Mouse (Mus musculus) midbrain, embryonic 11.5 days (tissue): ENCODE measurements around the gene 4833423E24Rik. TPM values are rescaled to one million over a fixed set of nuclear protein-coding genes. Genes with fewer than 3 reads are reported as not detected.

Experiments
- ATAC-seq: fragments of 200-750 bp; cut with Nextera tagmentation; 2 replicates; pipeline ENCODE4 v1.8.0; 2017; ENCODE audit warnings: moderate TSS enrichment, moderate library complexity; ENCODE audit not compliant: low FRiP score
- DNase-seq: peaks from one replicate; pipeline ENCODE4 v3.0.0; 2015; ENCODE audit warnings: low spot score; ENCODE audit errors: missing footprints
- H3K27ac ChIP-seq: fragments of 300-500 bp; sonication (generic); 2 replicates; pipeline ENCODE4 v1.5.1; 2014; ENCODE audit warnings: low read depth, low read length
- H3K27me3 ChIP-seq: fragments of 300-500 bp; sonication (generic); 2 replicates; pipeline ENCODE4 v1.6.1; 2014; ENCODE audit warnings: mild to moderate bottlenecking, low read length, moderate library complexity, mixed read lengths; ENCODE audit not compliant: control insufficient read depth, insufficient read depth
- H3K36me3 ChIP-seq: fragments of 300-500 bp; sonication (generic); 2 replicates; pipeline ENCODE4 v1.6.1; 2014; ENCODE audit warnings: mild to moderate bottlenecking, low read length, moderate library complexity, mixed read lengths; ENCODE audit not compliant: control insufficient read depth, insufficient read depth
- H3K4me1 ChIP-seq: fragments of 300-500 bp; sonication (generic); 2 replicates; pipeline ENCODE4 v1.6.1; 2014; ENCODE audit warnings: low read length; ENCODE audit not compliant: control insufficient read depth, insufficient read depth
- H3K4me2 ChIP-seq: fragments of 300-500 bp; sonication (generic); 2 replicates; pipeline ENCODE4 v1.6.1; 2014; ENCODE audit warnings: mild to moderate bottlenecking, moderate library complexity
- H3K4me3 ChIP-seq: fragments of 300-500 bp; sonication (generic); 2 replicates; pipeline ENCODE4 v1.5.1; 2014; ENCODE audit warnings: low read depth, low read length
- H3K9ac ChIP-seq: fragments of 300-500 bp; sonication (generic); 2 replicates; pipeline ENCODE4 v1.6.1; 2014; ENCODE audit warnings: low read length
- H3K9me3 ChIP-seq: fragments of 300-500 bp; sonication (generic); 2 replicates; pipeline ENCODE4 v1.6.1; 2016; ENCODE audit warnings: low read length; ENCODE audit not compliant: control insufficient read depth
- WGBS: fragments of 180-500 bp; shearing (Covaris S2); extraction: QIAGEN DNeasy Blood & Tissue Kit; methylation state at CpG from one replicate; pipeline ENCODE4 v1.1.7; 2014; 5-methylcytosine and 5-hydroxymethylcytosine counted together
- polyA plus RNA-seq: library from polyadenylated mRNA; unstranded; fragments of >200 nt; fragmentation: Nextera tagmentation; extraction: Ambion mirVana; gene quantifications from 2 replicates; pipeline ENCODE4 v1.2.1, GENCODE M21; 2014

The 4833423E24Rik gene
- polyA plus RNA-seq, result not detected in 2 replicates

DNA sequence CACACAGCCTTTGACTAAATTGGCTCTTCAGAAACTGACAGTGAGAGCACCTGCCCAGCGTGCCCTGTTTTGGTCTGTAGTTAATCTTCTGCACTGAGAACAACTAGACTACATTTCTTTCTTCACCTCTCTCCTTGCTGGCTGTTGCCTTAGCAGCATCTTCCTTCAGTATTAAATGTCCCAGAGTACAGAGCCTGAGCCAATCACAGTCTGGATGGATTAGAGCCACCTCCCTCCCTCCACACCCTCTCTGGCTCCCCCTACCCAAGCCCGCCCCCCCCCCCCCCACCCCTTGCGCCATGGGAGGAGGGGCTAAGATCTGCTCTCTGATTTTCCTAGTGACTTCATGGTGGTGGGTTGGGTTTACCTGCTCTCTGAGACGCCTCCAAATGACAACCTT lies at the start of gene 4833423E24Rik:
TSS of gene 4833423E24Rik (minus strand) at position 146 of the 400 bp plus-strand sequence.
- no peak within 1 kb of the TSS for H3K4me2 ChIP-seq
- H3K4me1 ChIP-seq, result no peaks in the 10 kb centered on the region
- H3K9me3 ChIP-seq, result no peaks in the 10 kb centered on the region
- no peaks in the 10 kb centered on the region for H3K27me3 ChIP-seq
- no peak within 1 kb of the TSS for H3K4me3 ChIP-seq
- H3K9ac ChIP-seq, result no peak within 1 kb of the TSS
- no peak within 1 kb of the TSS for H3K27ac ChIP-seq
- 15% methylated on average over 3 of the region's 4 CpGs for WGBS
- peak; percentile 68 for ATAC-seq
- H3K36me3 ChIP-seq, result no peaks in the 10 kb centered on the region
- DNase-seq, result no peak

- no peak overlapping the region for H3K9ac ChIP-seq
- H3K4me3 ChIP-seq, result no peak overlapping the region
- DNase-seq, result peak; percentile 84
- ATAC-seq, result peak; percentile 70
- H3K36me3 ChIP-seq, result no peaks in the 10 kb centered on the region
- H3K27ac ChIP-seq, result no peak overlapping the region
- H3K27me3 ChIP-seq, result no peaks in the 10 kb centered on the region
- no peaks in the 10 kb centered on the region for H3K4me1 ChIP-seq
- no peak overlapping the region for H3K4me2 ChIP-seq
- 26% methylated on average over 4 of the region's 4 CpGs for WGBS
- H3K9me3 ChIP-seq, result no peaks in the 10 kb centered on the region
These were observed 42.4 kb upstream of the 4833423E24Rik start for GRCm38 (mm10) chr2:85561187-85561586.

GRCm38 (mm10) chr2:85560226-85560625 lies 41.4 kb upstream of the 4833423E24Rik start:
- Histone ChIP-seq H3K9me3 (no peaks in the 10 kb centered on the region), H3K4me1 (no peaks in the 10 kb centered on the region), H3K9ac (no peak overlapping the region), H3K27me3 (no peaks in the 10 kb centered on the region), H3K36me3 (no peaks in the 10 kb centered on the region), H3K4me3 (no peak overlapping the region), H3K4me2 (no peak overlapping the region), H3K27ac (no peak overlapping the region)
- ATAC-seq (no peak), DNase-seq (no peak)
- 76% methylated on average over 4 of the region's 4 CpGs for WGBS

DNA sequence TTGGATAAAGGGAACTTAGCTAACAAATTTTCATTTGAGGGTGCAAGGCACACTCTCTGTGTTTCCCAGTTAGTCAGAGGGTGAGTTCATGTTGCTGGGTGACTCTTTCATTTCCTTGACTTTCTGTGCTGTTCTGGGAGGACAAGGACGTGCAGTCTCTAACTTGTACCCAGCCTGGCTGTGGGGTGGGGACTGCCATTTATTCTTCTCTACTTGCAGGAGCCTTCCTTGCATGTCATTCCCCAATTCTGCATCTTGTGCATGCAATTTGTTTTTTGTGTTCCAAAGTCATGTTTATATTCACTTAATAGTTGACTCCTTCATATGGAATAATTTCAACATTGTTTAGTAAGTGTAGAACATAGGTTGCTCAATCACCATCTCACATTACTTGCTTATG lies 36.0 kb upstream of the 4833423E24Rik start:
- no peaks in the 10 kb centered on the region for H3K4me1 ChIP-seq
- 72% methylated on average over 1 of the region's 1 CpGs for WGBS
- no peak overlapping the region for H3K9ac ChIP-seq
- no peak overlapping the region for H3K27ac ChIP-seq
- no peaks in the 10 kb centered on the region for H3K36me3 ChIP-seq
- no peak for DNase-seq
- H3K9me3 ChIP-seq, result no peaks in the 10 kb centered on the region
- no peak for ATAC-seq
- no peak overlapping the region for H3K4me3 ChIP-seq
- no peaks in the 10 kb centered on the region for H3K27me3 ChIP-seq
- H3K4me2 ChIP-seq, result no peak overlapping the region

- Histone ChIP-seq H3K4me3 (no peak overlapping the region), H3K36me3 (no peaks in the 10 kb centered on the region), H3K4me1 (no peaks in the 10 kb centered on the region), H3K9ac (no peak overlapping the region), H3K27me3 (no peaks in the 10 kb centered on the region), H3K4me2 (no peak overlapping the region), H3K27ac (no peak overlapping the region), H3K9me3 (no peaks in the 10 kb centered on the region)
- 90% methylated on average over 1 of the region's 1 CpGs for WGBS
- ATAC-seq (no peak), DNase-seq (no peak)
These were observed 15.1 kb upstream of the 4833423E24Rik start for GRCm38 (mm10) chr2:85533934-85534333.

GRCm38 (mm10) chr2:85532082-85532778 lies 13.4 kb upstream of the 4833423E24Rik start:
- DNase-seq (no peak), ATAC-seq (no peak)
- H3K27ac ChIP-seq, result no peak overlapping the region
- H3K4me1 ChIP-seq, result no peaks in the 10 kb centered on the region
- no peaks in the 10 kb centered on the region for H3K36me3 ChIP-seq
- H3K9me3 ChIP-seq, result no peaks in the 10 kb centered on the region
- no peak overlapping the region for H3K4me3 ChIP-seq
- 83% methylated on average over 2 of the region's 2 CpGs for WGBS
- no peak overlapping the region for H3K9ac ChIP-seq
- H3K27me3 ChIP-seq, result no peaks in the 10 kb centered on the region
- no peak overlapping the region for H3K4me2 ChIP-seq

GRCm38 (mm10) chr2:85522859-85523489 lies 4.2 kb upstream of the 4833423E24Rik start:
- H3K4me2 ChIP-seq, result no peak overlapping the region
- H3K36me3 ChIP-seq, result no peaks in the 10 kb centered on the region
- no peak overlapping the region for H3K4me3 ChIP-seq
- no peak for DNase-seq
- H3K4me1 ChIP-seq, result no peaks in the 10 kb centered on the region
- WGBS, result 67% methylated on average over 2 of the region's 2 CpGs
- no peak overlapping the region for H3K27ac ChIP-seq
- H3K9me3 ChIP-seq, result no peaks in the 10 kb centered on the region
- no peaks in the 10 kb centered on the region for H3K27me3 ChIP-seq
- H3K9ac ChIP-seq, result no peak overlapping the region
- peak; percentile 58; the same call in 1 of the 2 replicates for ATAC-seq

- Histone ChIP-seq H3K9ac (no peak overlapping the region), H3K9me3 (no peaks in the 10 kb centered on the region), H3K27me3 (no peaks in the 10 kb centered on the region), H3K36me3 (no peaks in the 10 kb centered on the region), H3K4me1 (no peaks in the 10 kb centered on the region), H3K27ac (no peak overlapping the region), H3K4me2 (no peak overlapping the region), H3K4me3 (no peak overlapping the region)
- WGBS, result 91% methylated on average over 10 of the region's 10 CpGs
- ATAC-seq (no peak), DNase-seq (no peak)
These were observed 532 bp downstream of the 4833423E24Rik start for GRCm38 (mm10) chr2:85518292-85518691.

DNA sequence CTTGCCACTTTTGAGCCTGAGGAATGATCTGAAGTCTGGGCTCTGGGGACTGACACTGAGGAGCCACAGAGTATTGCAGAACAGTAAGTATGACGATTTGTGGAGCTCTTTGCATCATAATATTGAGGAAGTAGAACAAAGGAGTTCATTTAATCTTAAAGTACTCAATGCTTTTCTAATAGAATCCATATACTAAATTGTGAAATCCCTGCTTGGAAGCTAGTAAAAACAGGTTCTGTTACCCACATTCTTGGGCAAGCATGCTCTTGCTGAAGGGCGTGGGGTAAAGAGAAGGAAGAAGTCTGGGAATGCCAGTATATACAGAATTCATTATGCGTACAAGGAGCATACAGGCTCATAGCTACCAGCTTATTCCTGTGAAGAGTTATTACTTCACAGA lies 8.4 kb downstream of the 4833423E24Rik start:
- no peak overlapping the region for H3K27ac ChIP-seq
- no peak overlapping the region for H3K9ac ChIP-seq
- H3K36me3 ChIP-seq, result no peaks in the 10 kb centered on the region
- no peak overlapping the region for H3K4me3 ChIP-seq
- ATAC-seq (no peak), DNase-seq (no peak)
- H3K4me1 ChIP-seq, result no peaks in the 10 kb centered on the region
- H3K27me3 ChIP-seq, result no peaks in the 10 kb centered on the region
- no peak overlapping the region for H3K4me2 ChIP-seq
- H3K9me3 ChIP-seq, result no peaks in the 10 kb centered on the region
- WGBS, result 75% methylated on average over 3 of the region's 3 CpGs
